20 mouse cellular contexts compared by ENCODE assay signal in genomic region chr5:134193664-134194063, GRCm38 (mm10).
"Had no signal": no experiment of that assay in that cellular context is flagged by ENCODE, and none has a peak within 500 bp of the region (broad histone marks: within the 10 kb centered on the region; RNA-seq: fewer than 3 reads in every experiment).

No protein-coding gene starts in this region.

- H3K36me3 ChIP-seq: liver, embryonic 15.5 days had no signal

- DNase-seq: kidney, adult 11 months; kidney, adult 8-10 months; kidney, postnatal 10 days; kidney, postnatal 36 days; left cerebral cortex, postnatal 4 days; lung, adult 2 months; lung, postnatal 14 days; lung, postnatal 4 days; thymus, adult 2 months; thymus, postnatal 14 days had no signal

- H3K9me3 ChIP-seq: intestine, embryonic 15.5 days; kidney, embryonic 15.5 days; limb, embryonic 12.5 days; limb, embryonic 15.5 days; liver, embryonic 15.5 days; megakaryocyte, embryonic 14.5 days; midbrain, embryonic 12.5 days; midbrain, embryonic 15.5 days had no signal

- ATAC-seq: intestine, embryonic 15.5 days; midbrain, embryonic 15.5 days had no signal

- H3K27ac ChIP-seq: intestine, embryonic 15.5 days; kidney, embryonic 15.5 days; limb, embryonic 12.5 days; limb, embryonic 15.5 days; liver, embryonic 15.5 days; midbrain, embryonic 12.5 days; midbrain, embryonic 15.5 days had no signal

- H3K9ac ChIP-seq: intestine, embryonic 15.5 days; kidney, embryonic 15.5 days; limb, embryonic 12.5 days; limb, embryonic 15.5 days; liver, embryonic 15.5 days; midbrain, embryonic 12.5 days; midbrain, embryonic 15.5 days had no signal

- H3K4me2 ChIP-seq: intestine, embryonic 15.5 days; kidney, embryonic 15.5 days; limb, embryonic 12.5 days; limb, embryonic 15.5 days; liver, embryonic 11.5 days; liver, embryonic 15.5 days; midbrain, embryonic 12.5 days; midbrain, embryonic 15.5 days had no signal

- H3K4me3 ChIP-seq: intestine, embryonic 15.5 days; kidney, embryonic 15.5 days; limb, embryonic 12.5 days; limb, embryonic 15.5 days; liver, embryonic 15.5 days; megakaryocyte, embryonic 14.5 days; midbrain, embryonic 12.5 days; midbrain, embryonic 15.5 days; myocyte had no signal

- H3K4me1 ChIP-seq: intestine, embryonic 15.5 days; limb, embryonic 12.5 days; limb, embryonic 15.5 days; midbrain, embryonic 12.5 days; midbrain, embryonic 15.5 days had no signal

- H3K27me3 ChIP-seq: intestine, embryonic 15.5 days; kidney, embryonic 15.5 days; limb, embryonic 12.5 days; limb, embryonic 15.5 days; liver, embryonic 15.5 days; megakaryocyte, embryonic 14.5 days; midbrain, embryonic 12.5 days; midbrain, embryonic 15.5 days had no signal
